Mouse (Mus musculus) cerebellum, adult 2 months (tissue): ENCODE data around the gene Bicc1.

Experiments
- CTCF ChIP-seq: fragments of 200-500 bp; IDR thresholded peaks from 2 replicates; pipeline ENCODE4 v1.5.1; 2011; ENCODE audit warnings: low read depth, mild to moderate bottlenecking, control low read depth, low read length, moderate library complexity, borderline replicate concordance; ENCODE audit not compliant: insufficient read depth
- POLR2A ChIP-seq: fragments of 200-500 bp; IDR thresholded peaks from 2 replicates; pipeline ENCODE4 v1.6.1; 2011; ENCODE audit warnings: low read length, control low read depth, borderline replicate concordance; ENCODE audit not compliant: insufficient read depth

- TF ChIP-seq CTCF (no peak), POLR2A (no peak)
These were observed 37.7 kb upstream of the Bicc1 start for GRCm38 (mm10) chr10:71197036-71197785.
